Mouse (Mus musculus): Measurements from ENCODE around the gene Sys1.

Sys1 gene

DNA sequence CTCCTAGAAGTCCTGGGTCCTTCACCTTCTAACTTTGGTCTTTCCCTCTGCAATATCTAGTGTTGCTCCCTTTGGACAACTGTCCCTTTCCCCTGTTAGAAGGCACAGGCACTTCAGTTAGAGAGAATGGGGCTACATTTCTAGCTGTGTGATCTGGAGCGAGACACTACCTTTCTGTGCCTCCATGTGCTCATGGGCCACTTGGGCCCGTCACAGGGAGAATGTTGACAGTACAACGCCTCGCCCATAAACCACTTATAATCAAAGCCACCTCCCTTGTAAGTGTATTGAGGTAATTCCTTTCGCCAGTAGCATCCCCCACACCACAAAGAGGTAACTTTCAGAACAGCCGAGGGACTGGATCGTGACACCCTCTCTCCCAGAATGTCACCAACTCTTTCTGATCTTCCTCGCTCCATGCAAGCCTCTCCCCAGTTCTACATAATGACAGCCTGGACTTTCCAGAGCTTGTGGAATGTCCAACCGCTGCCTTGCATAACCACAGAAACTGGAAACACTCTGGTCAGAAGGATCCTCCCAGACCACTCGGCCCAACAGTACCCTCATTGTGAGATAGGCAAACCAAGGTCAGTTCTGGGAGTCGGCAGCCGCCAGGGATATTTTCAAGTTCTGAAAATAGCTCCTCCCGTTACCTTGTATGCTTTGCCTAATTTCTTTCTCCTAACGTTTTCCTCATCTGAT lies 7.3 kb upstream of the Sys1 start:
- DNase-seq (ENCODE audit: extremely low read depth, insufficient read length, low spot score), result no peak

DNA sequence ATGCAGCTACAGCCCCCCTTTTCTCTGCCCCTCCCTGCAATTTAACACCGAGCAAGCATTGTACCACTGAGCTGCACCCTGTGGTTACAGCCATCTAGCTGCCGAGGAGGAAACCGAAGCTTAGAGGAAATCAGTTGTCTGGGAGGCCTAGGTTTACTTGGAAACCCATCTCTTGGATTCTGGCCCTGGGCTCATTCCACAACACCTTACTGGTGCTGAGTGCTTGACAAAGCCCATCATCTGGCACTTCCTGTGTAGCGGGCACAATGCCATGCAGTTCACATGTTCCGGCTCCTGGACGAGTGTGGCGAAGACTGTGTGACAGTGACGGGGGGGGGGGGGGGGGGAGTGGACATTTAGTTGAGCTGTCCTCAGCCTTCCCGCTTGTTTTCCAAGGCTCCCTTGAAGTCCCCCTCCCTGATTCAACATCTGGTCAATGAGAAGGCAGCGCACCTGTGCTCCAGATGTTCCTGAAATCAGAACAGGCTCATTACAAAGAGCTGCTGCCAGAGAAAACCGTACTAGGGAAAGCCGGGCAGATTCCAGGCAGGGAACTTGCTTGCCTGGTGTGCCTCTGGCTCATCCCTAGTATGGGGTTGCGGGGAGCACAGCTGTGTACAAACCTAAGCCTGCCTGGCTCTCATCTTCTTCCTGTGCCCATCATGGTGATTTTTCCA lies 4.6 kb upstream of the Sys1 start:
- peak; percentile 65 for DNase-seq (ENCODE audit: extremely low read depth, insufficient read length, low spot score)

DNA sequence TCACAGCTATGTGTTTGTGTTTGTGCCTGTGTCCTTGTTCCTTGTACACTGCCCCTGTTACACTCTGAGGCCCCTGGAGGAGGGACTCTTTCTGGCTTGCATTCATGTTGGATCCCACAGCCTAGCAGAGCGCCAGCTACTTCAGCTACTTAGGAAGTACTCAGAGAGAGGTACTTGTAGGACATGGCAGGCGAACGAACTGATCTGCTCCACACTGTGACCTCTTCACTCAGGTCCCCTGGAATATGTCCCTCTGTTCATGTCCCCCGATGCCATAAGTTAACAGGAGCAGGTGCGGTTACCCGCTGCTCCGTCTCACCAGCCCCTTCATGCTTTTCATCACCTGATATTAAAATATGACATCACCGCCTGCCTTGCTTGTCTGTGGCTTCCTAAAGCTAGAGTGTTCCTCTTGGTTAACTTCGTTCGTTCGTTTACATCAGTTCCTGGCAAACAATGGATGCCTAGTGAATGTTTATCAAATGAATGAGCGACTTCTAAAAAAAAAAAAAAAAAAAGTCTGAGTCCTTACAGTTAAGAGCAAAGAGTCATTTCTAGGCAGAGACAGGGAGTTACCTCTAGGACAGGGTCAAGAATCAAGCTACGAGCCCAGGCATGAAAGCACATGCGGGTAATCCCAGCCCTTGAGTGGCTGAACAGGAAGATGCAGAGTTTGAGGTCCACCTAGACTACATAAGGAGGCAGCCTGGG lies 3.6 kb upstream of the Sys1 start:
- no peak for DNase-seq (ENCODE audit: extremely low read depth, insufficient read length, low spot score)

DNA sequence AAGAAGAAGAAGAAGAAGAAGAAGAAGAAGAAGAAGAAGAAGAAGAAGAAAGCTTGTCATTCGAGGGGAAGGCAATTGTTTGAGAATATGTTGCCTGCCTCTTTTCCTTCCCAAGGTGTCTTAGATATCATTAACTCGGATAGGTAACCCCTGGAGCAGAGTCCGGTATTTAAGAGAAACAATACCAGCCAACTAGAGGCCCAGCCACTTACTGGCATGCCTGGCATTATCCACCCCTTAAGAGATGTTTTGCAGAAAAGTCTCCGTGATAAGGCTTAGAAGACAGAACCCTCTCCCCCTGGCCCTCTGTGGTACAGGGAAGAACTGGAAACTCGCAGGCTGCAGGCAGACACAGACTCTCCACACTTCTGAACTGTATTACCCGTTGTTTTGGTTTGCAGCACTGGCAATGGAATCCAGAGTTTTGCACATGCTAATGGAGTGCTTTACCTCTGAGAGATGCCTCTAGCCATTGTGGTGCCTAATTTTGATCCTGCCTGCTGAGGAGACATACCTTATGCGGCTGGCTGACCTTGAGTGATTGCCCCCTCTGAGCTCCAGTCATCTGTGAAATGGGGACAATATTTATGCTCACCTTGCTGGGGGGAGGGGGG lies 2.8 kb upstream of the Sys1 start:
- DNase-seq (ENCODE audit: extremely low read depth, insufficient read length, low spot score), result no peak

- DNase-seq (ENCODE audit: extremely low read depth, insufficient read length, low spot score), result peak; percentile 71
Measured at GRCm38 (mm10) chr2:164454846-164455245, 1.9 kb upstream of the Sys1 start.

DNA sequence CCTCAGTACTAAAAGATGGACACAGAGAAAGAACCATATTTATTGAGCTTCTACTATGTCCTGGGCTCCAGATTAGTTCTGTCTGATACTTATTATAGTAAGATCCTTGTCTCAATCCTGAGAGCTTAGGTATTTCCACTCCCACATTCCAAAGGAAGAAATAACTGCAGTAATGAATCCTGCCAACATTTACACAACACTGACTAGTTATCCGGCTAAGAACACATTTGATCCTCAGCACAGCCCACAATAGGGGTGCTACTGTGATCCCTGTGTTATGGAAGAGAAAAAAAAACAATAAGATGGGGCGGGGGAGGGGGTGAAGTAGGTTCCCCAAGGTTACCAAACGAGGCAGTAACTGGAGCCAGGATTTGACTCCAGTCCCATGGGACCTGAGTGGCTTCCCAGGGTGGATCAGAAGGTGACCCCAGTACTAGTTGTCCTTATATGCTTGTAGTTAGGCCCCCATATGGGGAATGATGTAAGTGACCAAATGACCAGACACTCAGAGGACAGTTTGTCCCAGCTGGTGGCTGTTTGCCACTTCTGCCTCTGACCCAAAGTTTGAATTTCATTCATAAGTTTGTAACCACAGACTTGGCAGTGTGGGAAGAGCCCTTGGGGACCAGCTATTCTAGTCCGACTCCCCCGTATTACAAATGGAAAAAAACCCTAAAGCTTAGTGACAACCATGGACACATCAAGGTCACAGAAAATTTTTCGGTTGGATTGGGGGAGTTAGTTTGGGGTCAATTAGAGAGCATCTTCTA lies 1.2 kb upstream of the Sys1 start:
- DNase-seq (ENCODE audit: extremely low read depth, insufficient read length, low spot score), result peak; percentile 62

GRCm38 (mm10) chr2:164456413-164456812 lies 351 bp upstream of the Sys1 start:
- DNase-seq (ENCODE audit: extremely low read depth, insufficient read length, low spot score), result no peak

- no peak for DNase-seq (ENCODE audit: extremely low read depth, insufficient read length, low spot score)
Measured at GRCm38 (mm10) chr2:164457942-164458341, 1.2 kb downstream of the Sys1 start.

GRCm38 (mm10) chr2:164458535-164458934 lies 1.8 kb downstream of the Sys1 start:
- no peak for DNase-seq (ENCODE audit: extremely low read depth, insufficient read length, low spot score)

GRCm38 (mm10) chr2:164460745-164461551 lies 4.2 kb downstream of the Sys1 start, which contains the start of gene Gm20458:
Gm20458 (plus strand) TSS chr2:164460967.
- DNase-seq (ENCODE audit: extremely low read depth, insufficient read length, low spot score), result peak; percentile 95

- DNase-seq (ENCODE audit: extremely low read depth, insufficient read length, low spot score), result no peak
Measured at GRCm38 (mm10) chr2:164465161-164465560, 8.4 kb downstream of the Sys1 start.

- no peak for DNase-seq (ENCODE audit: extremely low read depth, insufficient read length, low spot score)
Measured at GRCm38 (mm10) chr2:164466787-164467186, 10.0 kb downstream of the Sys1 start.

GRCm38 (mm10) chr2:164470254-164470653 lies 13.5 kb downstream of the Sys1 start:
- peak; percentile 44 for DNase-seq (ENCODE audit: extremely low read depth, insufficient read length, low spot score)

GRCm38 (mm10) chr2:164473624-164474023 lies 16.9 kb downstream of the Sys1 start, which contains the start of gene Trp53tg5:
Trp53tg5 (minus strand) TSS chr2:164473724.
- DNase-seq (ENCODE audit: extremely low read depth, insufficient read length, low spot score), result no peak

GRCm38 (mm10) chr2:164485681-164486257 lies 29.0 kb downstream of the Sys1 start, which contains the start of gene Dbndd2:
Dbndd2 (plus strand) TSS chr2:164486106.
- peak; percentile 84 for DNase-seq (ENCODE audit: extremely low read depth, insufficient read length, low spot score)

DNA sequence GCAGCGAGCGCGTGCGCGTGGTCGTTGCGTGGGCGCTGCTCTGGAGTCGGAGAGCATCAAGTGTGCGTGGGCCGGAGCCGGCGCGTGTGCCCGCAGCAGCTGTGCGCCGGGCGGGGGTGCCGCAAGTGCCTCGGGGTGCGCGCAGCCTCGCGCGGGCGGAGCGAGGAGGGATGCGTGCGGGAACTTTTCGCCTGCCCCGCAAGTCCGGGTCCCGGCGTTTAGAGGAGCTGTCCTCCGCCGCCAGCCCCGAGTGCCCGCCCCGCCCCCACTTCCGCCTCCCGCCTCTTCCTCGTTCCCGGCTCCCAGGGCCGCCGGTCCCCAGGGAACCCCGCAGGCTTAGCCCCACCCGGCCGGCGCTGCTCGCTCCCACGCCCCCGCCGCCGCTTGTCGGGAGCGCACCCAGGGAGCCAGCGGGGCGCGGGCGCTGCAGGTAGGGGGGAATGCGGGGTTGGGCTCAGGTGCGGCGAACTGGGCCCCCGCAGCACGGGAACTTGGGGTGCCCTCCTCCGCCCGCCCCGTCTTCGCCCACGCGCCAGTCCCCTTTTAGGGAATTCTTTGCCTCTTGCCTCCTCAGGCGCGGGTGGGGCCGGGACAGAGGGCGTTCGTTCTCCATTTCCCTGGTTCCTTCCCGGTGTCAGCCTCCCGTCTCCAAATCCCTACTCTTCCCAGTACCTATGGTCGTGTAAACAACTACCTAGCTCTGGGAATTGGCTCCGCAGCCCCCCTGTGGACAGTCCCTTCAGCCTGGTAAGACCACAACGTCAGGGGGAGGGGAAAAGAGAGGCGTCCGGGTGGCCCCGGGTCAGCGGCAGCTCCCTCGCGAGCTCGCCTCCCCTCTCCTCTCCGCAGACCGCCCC lies 29.7 kb downstream of the Sys1 start:
- peak; percentile 71 for DNase-seq (ENCODE audit: extremely low read depth, insufficient read length, low spot score)

DNA sequence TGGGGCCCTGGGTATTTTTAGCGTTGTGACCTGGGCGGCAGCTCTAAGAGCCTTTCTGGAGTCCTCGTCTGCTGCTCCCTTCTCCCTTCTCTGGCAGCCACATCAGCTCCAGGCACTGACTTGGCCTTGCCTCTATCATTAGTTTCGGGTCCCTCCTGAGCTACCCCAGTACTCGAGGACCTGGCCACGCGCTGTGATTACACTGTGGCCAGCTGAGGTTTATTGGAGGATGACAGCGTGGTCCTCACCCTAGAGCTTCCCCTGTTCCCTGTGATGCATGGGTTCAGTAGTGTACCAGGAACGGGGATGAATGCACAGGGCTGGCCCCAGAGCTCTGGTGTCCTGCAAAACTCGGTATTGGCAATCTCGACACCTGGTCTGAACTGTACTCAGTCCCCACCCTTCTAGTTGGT lies 30.4 kb downstream of the Sys1 start:
- DNase-seq (ENCODE audit: extremely low read depth, insufficient read length, low spot score), result no peak

- no peak for DNase-seq (ENCODE audit: extremely low read depth, insufficient read length, low spot score)
Measured at GRCm38 (mm10) chr2:164487812-164488211, 31.0 kb downstream of the Sys1 start.
